Mouse (Mus musculus) midbrain, postnatal 0 days (tissue): ENCODE results near the gene Arid1b. TPM values are rescaled to one million over a fixed set of nuclear protein-coding genes. Genes with fewer than 3 reads are reported as not detected.

ENCODE experiments used
- ATAC-seq: fragments of 200-750 bp; cut with Nextera tagmentation; 2 replicates; pipeline ENCODE4 v1.8.0; 2017; ENCODE audit warnings: moderate number of reproducible peaks, mild to moderate bottlenecking, moderate TSS enrichment, moderate library complexity; ENCODE audit not compliant: low FRiP score
- DNase-seq: peaks from one replicate; pipeline ENCODE4 v3.0.0-alpha.2; 2015; ENCODE audit warnings: low spot score
- H3K27ac ChIP-seq: fragments of 300-500 bp; sonication (generic); 2 replicates; pipeline ENCODE4 v1.5.1; 2014; ENCODE audit warnings: low read depth, mild to moderate bottlenecking, low read length, mixed read lengths
- H3K27me3 ChIP-seq: fragments of 300-500 bp; sonication (generic); 2 replicates; pipeline ENCODE4 v1.6.1; 2014; ENCODE audit warnings: low read length, control low read depth, mixed read lengths; ENCODE audit not compliant: insufficient read depth
- H3K36me3 ChIP-seq: fragments of 300-500 bp; sonication (generic); 2 replicates; pipeline ENCODE4 v1.6.1; 2014; ENCODE audit warnings: low read length, control low read depth, mixed read lengths; ENCODE audit not compliant: insufficient read depth
- H3K4me1 ChIP-seq: fragments of 300-500 bp; sonication (generic); 2 replicates; pipeline ENCODE4 v1.6.1; 2014; ENCODE audit warnings: mild to moderate bottlenecking, control low read depth, antibody characterized with exemption, low read length, mixed read lengths; ENCODE audit not compliant: insufficient read depth
- H3K4me2 ChIP-seq: fragments of 300-500 bp; sonication (generic); 2 replicates; pipeline ENCODE4 v1.6.1; 2014; ENCODE audit warnings: low read depth, mild to moderate bottlenecking, low read length, mixed read lengths; ENCODE audit not compliant: poor library complexity, severe bottlenecking
- H3K4me3 ChIP-seq: fragments of 300-500 bp; sonication (generic); 2 replicates; pipeline ENCODE4 v1.5.1; 2014; ENCODE audit warnings: low read depth, mild to moderate bottlenecking, low read length, moderate library complexity
- H3K9ac ChIP-seq: fragments of 300-500 bp; sonication (generic); replicated peaks from 2 replicates; pipeline ENCODE4 v1.6.1; 2014; ENCODE audit warnings: mild to moderate bottlenecking, low read length, moderate library complexity, mixed read lengths; ENCODE audit not compliant: poor library complexity, severe bottlenecking
- H3K9me3 ChIP-seq: fragments of 300-500 bp; sonication (generic); 2 replicates; pipeline ENCODE4 v1.6.1; 2016; ENCODE audit warnings: low read length, control low read depth
- CTCF ChIP-seq: IDR thresholded peaks from 2 replicates; pipeline ENCODE4 v1.5.1; 2016; ENCODE audit warnings: antibody characterized with exemption, mild to moderate bottlenecking
- WGBS: fragments of 180-500 bp; shearing (Covaris S2); extraction: QIAGEN DNeasy Blood & Tissue Kit; methylation state at CpG from one replicate; pipeline ENCODE4 v1.1.7; 2014; 5-methylcytosine and 5-hydroxymethylcytosine counted together
- polyA plus RNA-seq: library from polyadenylated mRNA; unstranded; fragments of >200 nt; fragmentation: Nextera tagmentation; extraction: Ambion mirVana; gene quantifications from 2 replicates; pipeline ENCODE4 v1.2.1, GENCODE M21; 2015
- total RNA-seq: library from RNA; depleted of rRNA; stranded (reverse); fragments of >200 nt; gene quantifications from 2 replicates; pipeline ENCODE4 v1.2.3, GENCODE M21; 2014

The Arid1b gene
- total and polyA plus RNA-seq, 2 experiments from 2014 or later = 11.9 to 73.3 TPM

DNA sequence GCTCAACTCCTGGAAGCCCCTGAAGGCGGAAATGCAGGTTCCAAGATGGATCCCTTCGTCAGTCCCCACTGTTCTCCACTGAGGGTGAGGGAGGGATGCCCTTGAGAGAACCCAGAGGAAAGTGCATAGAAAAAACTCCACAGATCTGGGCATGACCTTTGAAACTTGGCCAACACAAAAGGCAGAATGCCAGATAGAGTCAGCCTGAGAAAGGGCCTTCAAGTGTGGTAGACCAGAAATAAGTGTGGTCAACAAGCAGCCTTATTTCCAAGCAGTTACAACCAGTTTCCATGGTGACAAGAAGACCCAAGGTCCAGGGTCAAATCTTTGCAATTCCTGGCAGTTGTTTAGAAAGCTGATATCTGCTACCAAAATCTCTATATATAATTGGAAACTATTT is 366.6 kb downstream of the Arid1b start:
- H3K9ac ChIP-seq = no peak overlapping the region
- WGBS = 81% methylated on average over 2 of the region's 2 CpGs
- DNase-seq = no peak

DNA sequence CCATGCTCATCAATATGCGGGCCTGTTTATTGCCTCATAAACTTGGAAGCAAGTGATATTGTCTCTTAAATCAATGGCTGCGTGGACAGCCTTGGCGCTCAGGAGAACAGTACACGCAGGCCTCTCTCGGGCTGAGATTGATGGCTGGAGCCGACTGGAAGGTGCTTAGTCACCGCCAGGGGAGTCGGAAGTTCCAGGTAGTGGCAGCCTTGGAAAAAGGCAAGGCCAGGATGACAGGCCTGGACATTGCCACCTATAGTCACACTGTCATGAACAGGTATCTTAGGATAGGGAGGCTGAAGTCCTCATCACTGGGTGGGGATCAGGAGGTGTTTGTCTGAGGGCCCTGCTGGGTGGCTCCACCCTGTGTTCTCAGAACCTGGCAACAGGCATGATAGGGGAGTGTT is 371.9 kb downstream of the Arid1b start:
- no peak for DNase-seq
- Histone ChIP-seq H3K9ac (no peak overlapping the region), H3K27ac (no peak overlapping the region), H3K4me3 (no peak overlapping the region), H3K4me2 (no peak overlapping the region), H3K4me1 (no peaks in the 10 kb centered on the region), H3K36me3 (no peaks in the 10 kb centered on the region), H3K27me3 (no peaks in the 10 kb centered on the region), H3K9me3 (no peaks in the 10 kb centered on the region)
- ATAC-seq = no peak
- no peak for TF ChIP-seq CTCF
- 80% methylated on average over 8 of the region's 8 CpGs for WGBS

More for the DNA sequence above, 366.6 kb downstream of the Arid1b start:
- H3K4me3 ChIP-seq = no peak overlapping the region
- H3K4me1 ChIP-seq = no peaks in the 10 kb centered on the region
- ATAC-seq = no peak
- no peaks in the 10 kb centered on the region for H3K27me3 ChIP-seq
- no peak for TF ChIP-seq CTCF
- no peaks in the 10 kb centered on the region for H3K36me3 ChIP-seq
- H3K4me2 ChIP-seq = no peak overlapping the region
- H3K9me3 ChIP-seq = no peaks in the 10 kb centered on the region
- no peak overlapping the region for H3K27ac ChIP-seq

DNA sequence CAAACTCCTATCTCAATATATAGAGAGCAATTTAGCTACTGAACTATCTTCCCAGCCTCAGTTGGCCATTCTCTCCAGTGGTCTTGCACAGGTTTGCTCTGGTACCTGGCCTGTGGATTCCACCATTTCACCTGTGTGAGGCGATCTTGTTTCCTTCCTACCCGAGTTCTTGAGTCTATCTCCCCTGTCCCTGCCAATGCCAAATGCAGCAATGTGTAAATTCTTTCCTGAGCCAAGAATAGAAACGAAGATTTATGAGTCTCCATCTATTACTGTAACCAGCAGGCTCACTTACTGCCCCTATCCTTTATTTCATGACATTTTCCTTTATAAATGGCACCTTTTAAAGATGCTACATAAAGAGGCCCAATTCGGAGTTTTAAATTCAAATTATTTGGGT is 376.9 kb downstream of the Arid1b start:
- WGBS = 60% methylated on average over 4 of the region's 4 CpGs
- Histone ChIP-seq H3K4me3 (no peak overlapping the region), H3K36me3 (no peaks in the 10 kb centered on the region), H3K4me2 (no peak overlapping the region), H3K27ac (no peak overlapping the region), H3K9me3 (no peaks in the 10 kb centered on the region), H3K4me1 (no peaks in the 10 kb centered on the region), H3K9ac (no peak overlapping the region), H3K27me3 (no peaks in the 10 kb centered on the region)
- ATAC-seq = no peak
- DNase-seq = no peak
- TF ChIP-seq CTCF = no peak

DNA sequence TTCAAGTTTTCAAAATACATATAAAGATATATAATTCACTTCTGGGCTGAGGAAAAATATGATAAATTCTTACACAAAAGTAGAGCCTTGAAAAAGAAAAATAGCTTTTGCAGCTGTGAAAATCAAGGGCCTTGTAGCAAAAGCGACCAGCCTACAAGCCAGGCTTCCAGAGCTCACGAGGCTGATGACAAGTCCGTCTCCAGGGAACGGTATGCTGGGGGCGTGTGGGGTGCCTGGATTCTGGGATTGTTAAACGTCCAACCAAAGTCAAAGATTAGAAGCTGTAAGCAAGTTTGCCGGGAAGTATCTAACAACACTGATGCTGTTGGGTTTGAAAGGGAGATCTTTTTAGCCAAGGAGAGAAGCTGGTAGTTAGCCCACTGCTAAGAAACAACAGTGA is 377.4 kb downstream of the Arid1b start:
- Histone ChIP-seq H3K9ac (no peak overlapping the region), H3K9me3 (no peaks in the 10 kb centered on the region), H3K4me1 (no peaks in the 10 kb centered on the region), H3K4me2 (no peak overlapping the region), H3K4me3 (no peak overlapping the region), H3K36me3 (no peaks in the 10 kb centered on the region), H3K27me3 (no peaks in the 10 kb centered on the region), H3K27ac (no peak overlapping the region)
- ATAC-seq = no peak
- TF ChIP-seq CTCF = no peak
- WGBS = 51% methylated on average over 7 of the region's 7 CpGs
- DNase-seq = no peak

DNA sequence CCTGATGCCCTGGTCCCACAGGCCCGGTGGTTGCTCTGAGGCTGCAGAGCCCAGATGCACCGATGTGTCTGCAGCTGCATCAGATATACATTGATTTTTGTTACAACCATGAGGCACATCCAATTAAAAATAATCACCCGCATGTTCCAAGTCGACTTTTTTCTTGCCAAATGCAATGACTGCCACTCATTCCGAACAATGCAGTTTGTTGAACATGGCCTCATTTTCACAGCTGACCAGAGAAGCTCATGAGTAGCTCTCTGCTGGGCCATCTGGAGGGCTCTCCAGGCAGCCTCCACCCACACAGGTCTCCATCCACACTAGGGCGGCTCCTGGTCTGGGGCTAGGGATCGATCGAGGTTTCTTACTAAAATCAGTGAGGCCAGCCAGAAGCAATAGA is 378.8 kb downstream of the Arid1b start:
- Histone ChIP-seq H3K9ac (no peak overlapping the region), H3K27me3 (no peaks in the 10 kb centered on the region), H3K4me1 (peaks cover 4% of the 10 kb centered on the region; the same call in 1 of the 2 replicates), H3K4me3 (no peak overlapping the region), H3K36me3 (no peaks in the 10 kb centered on the region), H3K4me2 (no peak overlapping the region), H3K27ac (no peak overlapping the region), H3K9me3 (no peaks in the 10 kb centered on the region)
- ATAC-seq (no peak), DNase-seq (no peak)
- 75% methylated on average over 8 of the region's 8 CpGs for WGBS
- TF ChIP-seq CTCF = no peak

DNA sequence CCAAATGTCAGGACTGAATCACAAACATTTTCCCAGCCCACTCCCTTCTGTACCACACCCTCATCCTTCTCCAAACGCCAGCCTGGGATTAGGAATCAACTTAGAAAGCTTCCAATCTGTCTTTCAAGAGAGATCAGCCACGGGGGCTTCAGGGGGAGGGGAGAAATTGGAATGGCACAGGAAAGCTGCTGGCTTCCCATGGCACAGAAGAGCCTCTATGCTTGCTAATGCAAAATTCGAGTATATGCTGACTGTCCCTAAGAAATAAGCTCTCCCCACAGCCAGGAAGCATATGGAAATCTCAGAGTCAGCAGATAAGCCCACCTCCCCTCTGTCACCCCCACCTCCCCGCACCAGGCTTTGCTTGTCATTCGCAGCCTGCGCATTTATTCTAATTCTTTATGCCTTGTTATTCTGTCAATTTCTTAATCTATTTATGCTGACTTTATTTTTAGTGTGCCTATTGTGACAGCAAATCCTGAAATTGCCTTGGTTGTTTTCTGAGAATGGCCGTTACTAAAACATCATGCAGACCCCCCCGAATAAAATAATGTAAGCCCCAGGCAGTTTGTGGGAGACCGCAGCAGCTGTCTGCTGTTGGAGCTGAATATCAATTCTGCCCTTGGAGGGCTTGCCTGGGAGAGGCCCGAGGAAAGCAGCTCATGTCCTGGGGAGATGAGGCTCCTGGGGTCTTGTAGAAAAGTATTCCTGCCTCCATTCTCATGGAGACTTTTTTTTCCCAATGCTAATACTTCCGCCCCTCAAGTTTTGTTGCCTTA is 383.2 kb downstream of the Arid1b start:
- no peak overlapping the region for H3K9ac ChIP-seq
- no peaks in the 10 kb centered on the region for H3K36me3 ChIP-seq
- H3K4me1 ChIP-seq = peaks cover 4% of the 10 kb centered on the region; the same call in 1 of the 2 replicates
- WGBS = 14% methylated on average over 11 of the region's 11 CpGs
- ATAC-seq = no peak
- no peak for DNase-seq
- no peak overlapping the region for H3K4me3 ChIP-seq
- no peaks in the 10 kb centered on the region for H3K27me3 ChIP-seq
- no peaks in the 10 kb centered on the region for H3K9me3 ChIP-seq
- no peak for TF ChIP-seq CTCF
- H3K27ac ChIP-seq = no peak overlapping the region
- H3K4me2 ChIP-seq = no peak overlapping the region
